Mouse (Mus musculus) embryonic facial prominence, embryonic 10.5 days (tissue): Measurements from ENCODE around the gene Cap2. TPM values are rescaled to one million over a fixed set of nuclear protein-coding genes. Genes with fewer than 3 reads are reported as not detected.
A peak's percentile ranks its signal among the peaks of the same experiment; 100 is the strongest.

Experiments
- DNase-seq: peaks from one replicate; pipeline ENCODE4 v3.0.0-alpha.2; 2017; ENCODE audit warnings: low spot score
- H3K27ac ChIP-seq: fragments of 300-500 bp; sonication (generic); replicated peaks from 2 replicates; pipeline ENCODE4 v1.5.1; 2016; ENCODE audit warnings: mild to moderate bottlenecking
- H3K27me3 ChIP-seq: fragments of 300-500 bp; sonication (generic); replicated peaks from 2 replicates; pipeline ENCODE4 v1.6.1; 2016; ENCODE audit warnings: low read depth, mild to moderate bottlenecking; ENCODE audit not compliant: poor library complexity, severe bottlenecking
- H3K36me3 ChIP-seq: fragments of 300-500 bp; sonication (generic); replicated peaks from 2 replicates; pipeline ENCODE4 v1.6.1; 2016; ENCODE audit warnings: mild to moderate bottlenecking, moderate library complexity
- H3K4me1 ChIP-seq: fragments of 300-500 bp; sonication (generic); 2 replicates; pipeline ENCODE4 v1.6.1; 2016
- H3K4me3 ChIP-seq: fragments of 300-500 bp; sonication (generic); 2 replicates; pipeline ENCODE4 v1.5.1; 2016; ENCODE audit warnings: mild to moderate bottlenecking, moderate library complexity
- H3K9me3 ChIP-seq: fragments of 300-500 bp; sonication (generic); 2 replicates; pipeline ENCODE4 v1.6.1; 2016; ENCODE audit warnings: mild to moderate bottlenecking
- WGBS: fragments of 180-500 bp; shearing (Covaris S2); methylation state at CpG from one replicate; pipeline ENCODE4 v1.1.7; 2016; 5-methylcytosine and 5-hydroxymethylcytosine counted together
- polyA plus RNA-seq: library from polyadenylated mRNA; unstranded; fragments of >200 nt; fragmentation: Nextera tagmentation; extraction: Ambion mirVana; gene quantifications from 2 replicates; pipeline ENCODE4 v1.2.1, GENCODE M21; 2016

The Cap2 gene
- polyA plus RNA-seq, 1 experiment from 2014 or later = 3.9 TPM

GRCm38 (mm10) chr13:46546846-46547245 lies 45.2 kb downstream of the Cap2 start:
- no peak for DNase-seq
- no peak overlapping the region for H3K27ac ChIP-seq
- WGBS = 88% methylated on average over 4 of the region's 4 CpGs

GRCm38 (mm10) chr13:46547253-46547652 lies 45.6 kb downstream of the Cap2 start:
- Histone ChIP-seq H3K9me3 (no peaks in the 10 kb centered on the region), H3K36me3 (no peaks in the 10 kb centered on the region), H3K27me3 (no peaks in the 10 kb centered on the region), H3K4me3 (no peak overlapping the region), H3K27ac (no peak overlapping the region), H3K4me1 (peaks cover 18% of the 10 kb centered on the region; the same call in 1 of the 2 replicates)
- 52% methylated on average over 1 of the region's 1 CpGs for WGBS
- DNase-seq = no peak

More at GRCm38 (mm10) chr13:46546846-46547245, 45.2 kb downstream of the Cap2 start:
- H3K4me3 ChIP-seq = no peak overlapping the region
- H3K36me3 ChIP-seq = no peaks in the 10 kb centered on the region
- H3K27me3 ChIP-seq = no peaks in the 10 kb centered on the region
- H3K4me1 ChIP-seq = peaks cover 18% of the 10 kb centered on the region; the same call in 1 of the 2 replicates
- H3K9me3 ChIP-seq = no peaks in the 10 kb centered on the region

- no peaks in the 10 kb centered on the region for H3K27me3 ChIP-seq
- H3K27ac ChIP-seq = no peak overlapping the region
- WGBS = 86% methylated on average over 8 of the region's 8 CpGs
- H3K9me3 ChIP-seq = no peaks in the 10 kb centered on the region
- H3K36me3 ChIP-seq = no peaks in the 10 kb centered on the region
- no peak for DNase-seq
- no peak overlapping the region for H3K4me3 ChIP-seq
- H3K4me1 ChIP-seq = peaks cover 18% of the 10 kb centered on the region; the same call in 1 of the 2 replicates
Measured at GRCm38 (mm10) chr13:46548132-46548531, 46.5 kb downstream of the Cap2 start.

- H3K9me3 ChIP-seq = no peaks in the 10 kb centered on the region
- H3K4me3 ChIP-seq = no peak overlapping the region
- H3K27ac ChIP-seq = no peak overlapping the region
- no peaks in the 10 kb centered on the region for H3K27me3 ChIP-seq
- no peak for DNase-seq
- peaks cover 18% of the 10 kb centered on the region; the same call in 1 of the 2 replicates for H3K4me1 ChIP-seq
- WGBS = 94% methylated on average over 5 of the region's 5 CpGs
- H3K36me3 ChIP-seq = no peaks in the 10 kb centered on the region
Measured at GRCm38 (mm10) chr13:46548600-46549179, 47.0 kb downstream of the Cap2 start.

GRCm38 (mm10) chr13:46550627-46551026 lies 49.0 kb downstream of the Cap2 start:
- Histone ChIP-seq H3K9me3 (no peaks in the 10 kb centered on the region), H3K4me1 (peaks cover 11% of the 10 kb centered on the region; the same call in 1 of the 2 replicates), H3K27ac (no peak overlapping the region), H3K4me3 (no peak overlapping the region), H3K36me3 (no peaks in the 10 kb centered on the region), H3K27me3 (no peaks in the 10 kb centered on the region)
- WGBS = 91% methylated on average over 10 of the region's 10 CpGs
- no peak for DNase-seq

GRCm38 (mm10) chr13:46554736-46555135 lies 53.1 kb downstream of the Cap2 start:
- Histone ChIP-seq H3K27ac (no peak overlapping the region), H3K9me3 (no peaks in the 10 kb centered on the region), H3K4me1 (no peaks in the 10 kb centered on the region), H3K4me3 (no peak overlapping the region), H3K36me3 (no peaks in the 10 kb centered on the region), H3K27me3 (no peaks in the 10 kb centered on the region)
- 79% methylated on average over 9 of the region's 9 CpGs for WGBS
- no peak for DNase-seq

- H3K9me3 ChIP-seq = no peaks in the 10 kb centered on the region
- 80% methylated on average over 5 of the region's 5 CpGs for WGBS
- no peak for DNase-seq
- H3K4me1 ChIP-seq = peaks cover 3% of the 10 kb centered on the region
- no peaks in the 10 kb centered on the region for H3K36me3 ChIP-seq
- H3K27me3 ChIP-seq = no peaks in the 10 kb centered on the region
- H3K4me3 ChIP-seq = no peak overlapping the region
- no peak overlapping the region for H3K27ac ChIP-seq
Measured at GRCm38 (mm10) chr13:46565913-46566312, 64.3 kb downstream of the Cap2 start.

GRCm38 (mm10) chr13:46569469-46569868 lies 67.8 kb downstream of the Cap2 start:
- H3K27me3 ChIP-seq = no peaks in the 10 kb centered on the region
- H3K27ac ChIP-seq = no peak overlapping the region
- no peaks in the 10 kb centered on the region for H3K36me3 ChIP-seq
- WGBS = 82% methylated on average over 8 of the region's 8 CpGs
- no peak for DNase-seq
- H3K9me3 ChIP-seq = no peaks in the 10 kb centered on the region
- no peak overlapping the region for H3K4me3 ChIP-seq
- peaks cover 15% of the 10 kb centered on the region for H3K4me1 ChIP-seq

- Histone ChIP-seq H3K27me3 (no peaks in the 10 kb centered on the region), H3K36me3 (no peaks in the 10 kb centered on the region), H3K9me3 (no peaks in the 10 kb centered on the region), H3K4me3 (peak overlapping the region; percentile 38), H3K27ac (peak overlapping the region; percentile 5; the same call in 1 of the 2 replicates), H3K4me1 (peaks cover 15% of the 10 kb centered on the region)
- 5% methylated on average over 12 of the region's 12 CpGs for WGBS
- DNase-seq = peak; percentile 38
Measured at GRCm38 (mm10) chr13:46571141-46571592, 69.5 kb downstream of the Cap2 start.

- H3K4me3 ChIP-seq = no peak overlapping the region
- peaks cover 15% of the 10 kb centered on the region for H3K4me1 ChIP-seq
- no peaks in the 10 kb centered on the region for H3K9me3 ChIP-seq
- H3K36me3 ChIP-seq = no peaks in the 10 kb centered on the region
- no peak overlapping the region for H3K27ac ChIP-seq
- 81% methylated on average over 11 of the region's 11 CpGs for WGBS
- peak; percentile 12 for DNase-seq
- no peaks in the 10 kb centered on the region for H3K27me3 ChIP-seq
Measured at GRCm38 (mm10) chr13:46571961-46572647, 70.5 kb downstream of the Cap2 start.

GRCm38 (mm10) chr13:46572648-46573163 lies 71.1 kb downstream of the Cap2 start:
- Histone ChIP-seq H3K4me3 (no peak overlapping the region), H3K27ac (no peak overlapping the region), H3K9me3 (no peaks in the 10 kb centered on the region), H3K36me3 (no peaks in the 10 kb centered on the region), H3K4me1 (peaks cover 15% of the 10 kb centered on the region), H3K27me3 (no peaks in the 10 kb centered on the region)
- WGBS = 72% methylated on average over 9 of the region's 9 CpGs
- DNase-seq = no peak

- Histone ChIP-seq H3K9me3 (no peaks in the 10 kb centered on the region), H3K36me3 (no peaks in the 10 kb centered on the region), H3K4me1 (peaks cover 15% of the 10 kb centered on the region), H3K27me3 (no peaks in the 10 kb centered on the region), H3K27ac (no peak overlapping the region), H3K4me3 (no peak overlapping the region)
- no peak for DNase-seq
- 91% methylated on average over 5 of the region's 5 CpGs for WGBS
Measured at GRCm38 (mm10) chr13:46574201-46574600, 72.6 kb downstream of the Cap2 start.

- Histone ChIP-seq H3K36me3 (no peaks in the 10 kb centered on the region), H3K4me1 (peaks cover 15% of the 10 kb centered on the region), H3K27ac (no peak overlapping the region), H3K27me3 (no peaks in the 10 kb centered on the region), H3K4me3 (no peak overlapping the region), H3K9me3 (no peaks in the 10 kb centered on the region)
- WGBS = 88% methylated on average over 4 of the region's 4 CpGs
- DNase-seq = no peak
Measured at GRCm38 (mm10) chr13:46574707-46575106, 73.1 kb downstream of the Cap2 start.
